Mouse (Mus musculus) cortical plate, adult 2 months (tissue): Measurements from ENCODE around the gene Slc24a1.

Experiments
- CTCF ChIP-seq: fragments of 200-500 bp; IDR thresholded peaks from 2 replicates; pipeline ENCODE4 v1.5.1; 2011; ENCODE audit warnings: mild to moderate bottlenecking, control low read depth, low read length; ENCODE audit not compliant: insufficient read depth; ENCODE audit errors: extremely low read depth
- POLR2A ChIP-seq: fragments of 200-500 bp; IDR thresholded peaks from 2 replicates; pipeline ENCODE4 v1.6.1; 2011; ENCODE audit warnings: mild to moderate bottlenecking, low read length, control low read depth; ENCODE audit not compliant: insufficient read depth; ENCODE audit errors: extremely low read depth

DNA sequence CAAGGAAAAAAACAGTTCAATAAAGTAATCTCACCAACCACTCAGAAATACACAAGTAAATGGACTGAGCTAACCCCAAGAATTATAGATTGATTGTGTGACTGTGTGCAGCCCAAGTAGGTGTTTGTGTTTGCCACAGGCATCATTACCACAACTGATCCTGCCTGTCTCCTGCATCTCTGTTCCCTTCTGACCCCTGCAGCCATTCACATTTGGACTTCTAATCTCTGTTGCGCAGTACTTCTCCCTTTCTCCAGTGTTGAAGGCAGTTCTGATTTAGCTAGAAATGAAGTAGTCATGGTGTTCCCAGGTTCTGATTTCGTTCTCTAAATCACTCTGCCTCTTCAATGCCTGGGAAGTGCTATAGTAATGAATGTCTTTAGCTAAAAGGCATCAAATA is 36.2 kb upstream of the Slc24a1 start:
- no peak for TF ChIP-seq CTCF
- no peak for TF ChIP-seq POLR2A
